Mouse (Mus musculus) brain, embryonic 18.5 days (tissue): ENCODE results near the gene Myd88.
A peak's percentile ranks its signal among the peaks of the same experiment; 100 is the strongest.
"Not testable (repeated sequence)": the region's sequence is repeated elsewhere in the genome, so short reads cannot be mapped to it uniquely, and the experiment has no call there.

ENCODE experiments used
- DNase-seq: peaks from one replicate; pipeline ENCODE4 v3.0.0-alpha.2; 2012; ENCODE audit warnings: low read depth, low spot score

The Myd88 gene

DNA sequence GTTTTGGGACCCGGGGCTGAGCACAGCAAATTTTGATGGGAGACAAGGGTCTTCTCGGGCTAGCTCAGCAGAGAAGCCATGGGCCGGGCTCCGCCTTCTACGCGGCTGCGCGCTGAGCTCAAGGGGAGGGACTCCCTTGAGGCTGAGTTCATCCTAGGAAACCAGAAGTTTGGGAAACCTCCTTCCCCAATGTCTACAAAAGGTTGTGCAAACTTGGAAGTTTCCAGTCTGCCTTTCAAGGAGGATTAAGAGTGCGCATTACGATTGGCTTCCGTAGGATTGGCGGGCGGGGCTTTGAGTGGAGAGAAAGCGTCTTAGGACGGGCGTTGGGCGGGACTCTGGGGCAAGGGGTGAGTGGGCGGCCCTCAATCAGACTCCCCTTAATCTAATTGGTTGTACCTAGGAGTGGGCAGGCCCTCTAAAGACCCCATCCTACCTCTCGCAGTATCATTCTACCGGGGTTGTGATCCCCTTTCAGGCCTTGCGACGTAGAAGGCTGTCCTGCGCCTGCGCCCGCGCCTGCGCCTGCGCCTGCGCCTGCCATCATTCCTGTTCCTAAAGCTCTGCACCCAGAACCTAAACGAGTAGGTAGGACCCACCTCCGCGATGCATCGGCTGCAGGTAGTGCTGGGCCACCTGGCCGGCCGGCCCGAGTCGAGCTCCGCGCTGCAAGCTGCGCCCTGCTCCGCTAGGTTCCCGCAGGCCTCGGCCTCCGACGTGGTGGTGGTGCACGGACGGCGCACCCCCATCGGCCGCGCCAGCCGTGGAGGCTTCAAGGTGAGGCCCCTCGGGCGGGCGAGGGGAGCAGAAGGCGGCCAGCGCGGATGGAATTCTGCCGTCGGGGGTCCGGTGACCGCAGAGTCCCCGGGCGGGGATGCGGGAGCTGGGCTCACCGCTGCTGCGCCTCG, at the start of gene Myd88:
TSS of gene Myd88 (minus strand) at position 503 of the 908 bp plus-strand sequence.
- peak; percentile 95 for DNase-seq

DNA sequence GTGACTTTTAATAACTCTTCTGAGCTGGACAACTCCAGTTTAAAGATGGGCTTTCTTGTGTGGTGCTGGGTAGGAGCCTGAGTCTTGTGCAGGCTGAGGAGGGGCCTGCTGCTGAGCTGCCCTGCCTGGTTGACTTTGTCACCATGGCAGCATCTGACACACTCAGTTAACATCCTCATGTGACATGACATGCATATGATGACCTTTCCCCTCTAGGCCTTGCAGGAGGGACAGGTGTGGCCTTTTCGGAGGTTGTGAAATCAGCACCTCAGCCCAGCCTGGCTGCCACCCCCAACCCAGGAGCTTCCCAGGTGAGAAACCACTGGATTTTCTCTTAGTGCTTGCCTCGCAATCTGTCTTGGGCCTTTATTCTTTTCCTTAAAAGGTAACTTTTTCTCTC, 49.0 kb upstream of the Myd88 start:
- no peak for DNase-seq

- no peak for DNase-seq
Measured at GRCm38 (mm10) chr9:119388956-119389355, 47.7 kb upstream of the Myd88 start.

DNA sequence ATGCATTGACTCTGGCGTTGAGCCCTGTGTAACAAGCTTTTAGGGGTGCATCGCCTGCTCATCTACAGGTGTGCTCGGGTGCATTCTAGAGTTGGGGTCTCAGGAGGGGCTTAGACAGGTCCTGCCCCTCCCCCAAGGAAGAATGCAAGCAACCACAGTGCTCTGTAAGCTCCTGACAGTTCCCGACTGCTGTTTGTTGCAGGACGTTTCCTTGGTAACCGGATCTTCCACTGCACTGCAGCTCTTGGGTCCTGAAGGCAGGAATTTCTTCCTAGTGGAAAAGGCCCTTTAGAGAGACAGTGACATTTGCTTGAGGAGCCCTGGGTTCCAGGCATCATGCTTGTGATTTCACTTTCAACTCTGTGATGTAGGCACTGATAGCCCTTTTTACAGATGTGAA, 41.4 kb upstream of the Myd88 start:
- no peak for DNase-seq

GRCm38 (mm10) chr9:119378231-119378630, 37.0 kb upstream of the Myd88 start:
- DNase-seq = no peak

GRCm38 (mm10) chr9:119375556-119375955, 34.3 kb upstream of the Myd88 start:
- no peak for DNase-seq

GRCm38 (mm10) chr9:119375008-119375407, 33.8 kb upstream of the Myd88 start:
- no peak for DNase-seq

DNA sequence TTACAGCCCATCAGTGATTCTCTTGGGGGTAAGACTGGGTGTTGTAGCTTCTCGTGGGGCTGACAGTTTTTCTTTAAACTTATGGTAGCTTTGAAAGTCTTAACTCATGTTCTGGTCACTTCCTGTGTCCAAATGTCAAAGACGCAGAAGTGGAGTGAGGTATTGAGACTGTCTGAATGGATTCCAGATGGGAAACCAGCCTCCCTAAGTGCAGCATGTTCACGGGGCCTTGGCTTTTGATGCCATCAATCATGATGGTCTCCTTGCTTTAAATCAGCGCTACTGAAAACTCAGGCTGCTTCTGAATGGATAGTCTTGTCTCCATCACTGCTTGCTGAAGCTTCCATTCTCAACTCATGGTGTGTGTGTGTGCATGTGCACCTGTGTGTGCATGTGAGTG, 30.0 kb upstream of the Myd88 start:
- DNase-seq = no peak

DNA sequence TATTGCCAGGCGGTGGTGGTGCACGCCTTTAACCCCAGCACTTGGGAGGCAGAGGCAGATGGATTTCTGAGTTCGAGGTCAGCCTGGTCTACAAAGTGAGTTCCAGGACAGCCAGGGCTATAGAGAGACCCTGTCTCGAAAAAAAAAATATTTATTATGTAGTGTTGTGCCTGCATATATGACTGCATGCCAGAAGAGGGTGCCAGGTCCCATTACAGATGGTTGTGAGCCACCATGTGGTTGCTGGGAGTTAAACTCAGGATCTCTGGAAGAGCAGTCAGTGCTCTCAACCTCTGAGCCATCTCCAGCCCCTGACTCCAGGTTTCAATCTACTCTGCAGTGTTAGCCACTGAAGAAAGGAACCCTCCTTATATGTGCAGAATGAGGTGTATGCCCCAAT, 29.6 kb upstream of the Myd88 start:
- not testable (repeated sequence) for DNase-seq

DNA sequence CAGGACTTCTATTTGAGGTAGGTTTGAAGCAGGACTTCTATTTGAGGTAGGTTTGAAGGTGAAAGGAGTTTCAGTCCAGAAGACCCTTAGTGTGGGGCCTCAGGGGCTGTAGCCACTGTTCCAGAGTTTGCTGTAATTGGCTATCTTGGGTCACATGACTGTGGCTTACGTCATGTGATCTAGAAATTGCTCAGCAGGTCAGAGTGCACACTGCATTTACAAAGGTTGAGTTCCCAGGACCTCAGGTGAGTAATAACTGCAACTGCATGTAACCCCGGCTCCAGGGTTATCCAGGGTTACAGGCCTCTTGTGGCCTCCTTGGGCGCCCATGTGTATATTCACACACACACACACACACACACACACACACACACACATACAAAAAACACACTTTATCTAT, 27.2 kb upstream of the Myd88 start:
- no peak for DNase-seq

DNA sequence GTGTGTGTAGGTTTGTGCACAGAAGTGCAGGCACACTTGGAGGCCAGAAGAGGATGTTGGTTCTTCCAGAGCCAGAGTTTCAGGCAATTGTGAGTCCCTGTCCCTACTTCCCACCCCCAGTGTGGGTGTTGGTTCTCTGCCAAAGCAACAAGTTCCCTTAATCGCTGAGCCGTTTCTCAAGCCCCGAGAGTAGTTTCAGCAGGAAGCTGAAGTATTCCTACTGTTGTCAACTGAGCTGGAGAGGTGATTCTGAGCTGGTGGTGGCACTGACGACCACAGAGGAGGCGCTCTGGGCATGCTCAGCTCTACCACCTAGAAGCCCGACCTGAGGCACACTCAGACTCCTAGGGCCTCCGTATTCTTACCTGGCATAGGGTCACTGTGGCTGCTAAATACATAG, 24.1 kb upstream of the Myd88 start, which contains the start of gene Slc22a14:
TSS of gene Slc22a14 (minus strand) at position 270 of the 400 bp plus-strand sequence.
- no peak for DNase-seq

DNA sequence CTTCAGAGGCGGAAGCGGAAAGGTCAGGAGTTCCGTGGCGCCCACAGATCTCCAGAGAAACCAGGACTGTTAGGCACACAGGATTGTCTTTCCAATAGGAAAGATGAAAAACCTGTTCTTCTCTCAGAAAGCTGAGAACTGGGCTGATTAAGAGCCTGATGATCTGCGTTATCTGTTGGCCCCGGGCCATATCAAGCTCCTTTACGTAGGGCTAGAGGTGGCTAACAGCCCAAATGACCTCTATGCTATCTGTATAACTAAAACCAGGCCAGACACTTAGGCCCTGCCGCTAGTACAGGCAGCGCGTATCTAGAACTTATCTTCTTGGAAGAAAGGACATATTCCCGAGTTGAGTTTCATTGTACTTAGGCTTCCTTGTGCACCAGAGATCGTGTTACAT, 22.0 kb upstream of the Myd88 start:
- DNase-seq = no peak

DNA sequence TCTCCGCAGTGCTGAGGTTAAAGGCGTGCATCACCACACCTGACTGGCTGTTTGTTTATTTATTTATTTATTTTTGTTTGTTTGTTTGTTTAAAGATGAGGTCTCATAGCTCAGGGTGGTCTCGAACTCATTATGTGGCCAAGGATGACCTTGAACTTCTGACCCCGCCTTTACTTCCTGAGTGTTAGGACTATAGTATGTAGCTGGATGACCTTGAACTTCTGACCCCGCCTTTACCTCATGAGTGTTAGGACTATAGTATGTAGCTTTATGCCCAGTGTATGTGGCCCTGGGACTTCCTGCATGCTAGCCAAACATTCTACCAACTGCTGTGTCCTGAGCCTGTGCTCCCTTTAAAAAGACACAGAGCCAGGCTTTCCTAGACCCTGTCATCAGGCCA, 20.2 kb upstream of the Myd88 start:
- DNase-seq = no peak

DNA sequence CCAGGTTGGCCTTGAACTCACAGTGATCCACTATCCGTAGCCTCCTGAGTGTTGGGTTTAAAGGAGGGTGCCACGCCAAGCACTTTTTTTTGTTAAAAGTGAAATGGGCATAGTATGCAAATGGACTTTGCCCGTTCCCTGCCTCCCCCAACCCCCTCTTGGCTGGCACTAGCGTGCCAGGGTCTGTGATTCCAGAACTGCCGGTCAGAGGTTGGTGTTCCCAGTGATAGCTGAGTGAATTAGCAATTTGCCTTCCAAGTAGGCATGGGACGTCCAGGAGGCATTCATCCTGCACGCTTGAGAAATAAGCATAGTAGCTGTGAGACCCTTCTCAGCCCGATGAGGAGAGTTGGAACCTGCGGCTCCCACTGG, 16.8 kb upstream of the Myd88 start:
- DNase-seq = no peak

- DNase-seq = peak; percentile 42
Measured at GRCm38 (mm10) chr9:119357331-119358057, 16.3 kb upstream of the Myd88 start, which contains the start of gene Xylb. Xylb (plus strand) TSS chr9:119357381.

DNA sequence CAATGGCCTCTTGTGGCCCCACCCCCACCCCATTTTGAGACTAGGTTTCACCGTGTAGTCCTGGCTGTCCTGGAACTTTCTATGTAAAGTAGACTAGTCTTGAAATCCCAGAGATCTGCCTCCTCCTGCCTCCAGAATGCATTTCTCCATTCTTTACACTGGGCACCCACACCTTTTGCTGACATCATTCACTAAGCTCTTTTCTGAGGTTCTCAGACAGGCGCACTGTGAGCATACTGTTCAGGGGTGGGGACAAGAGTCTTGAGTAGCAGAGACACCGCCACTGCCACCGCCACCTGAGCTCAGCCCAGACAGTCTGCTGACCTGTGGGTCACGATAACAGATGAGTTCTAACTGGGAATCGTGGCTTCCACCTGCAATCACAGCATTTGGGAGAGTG, 14.7 kb upstream of the Myd88 start:
- no peak for DNase-seq

- no peak for DNase-seq
Measured at GRCm38 (mm10) chr9:119353926-119354325, 12.7 kb upstream of the Myd88 start.

DNA sequence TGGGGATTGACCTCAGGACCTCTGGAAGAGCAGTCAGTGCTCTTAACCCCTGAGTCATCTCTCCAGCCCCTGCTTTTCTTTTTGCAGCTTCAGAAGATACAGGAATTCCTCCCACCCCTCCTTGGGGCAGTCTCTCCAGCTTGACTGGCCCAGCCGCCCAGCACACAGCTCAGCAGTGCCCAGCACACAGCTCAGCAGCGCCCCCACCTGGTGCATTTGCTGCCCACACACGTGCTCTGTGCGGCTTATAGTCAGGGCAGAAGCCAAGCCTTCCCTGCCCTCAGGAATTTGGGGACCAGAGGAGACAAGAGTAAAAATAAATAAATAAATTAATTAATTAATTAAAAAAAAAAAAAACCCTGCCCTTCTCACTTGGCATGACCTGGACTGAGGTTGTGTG, 10.8 kb upstream of the Myd88 start:
- DNase-seq = no peak

GRCm38 (mm10) chr9:119350947-119351705, 9.9 kb upstream of the Myd88 start:
- no peak for DNase-seq

DNA sequence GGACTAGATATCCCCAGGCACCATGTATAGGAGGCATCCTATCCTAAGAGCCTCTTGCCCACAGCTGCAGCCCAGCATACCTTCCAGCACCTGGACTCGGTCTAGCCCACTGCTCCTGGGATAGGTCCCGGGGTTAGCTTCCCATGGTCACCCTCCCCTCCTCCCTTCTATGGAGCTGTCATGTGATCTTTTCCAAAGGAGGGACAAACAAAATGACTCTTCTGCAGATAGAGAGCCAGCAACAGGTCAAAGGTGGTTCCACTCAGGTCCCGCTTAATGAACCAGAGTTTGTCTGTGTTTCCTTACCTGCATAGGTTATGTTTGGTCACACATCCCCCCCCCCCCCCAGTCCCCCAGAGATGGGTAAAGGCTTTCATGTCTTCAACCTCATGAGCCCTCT, 9.3 kb upstream of the Myd88 start:
- DNase-seq = no peak

DNA sequence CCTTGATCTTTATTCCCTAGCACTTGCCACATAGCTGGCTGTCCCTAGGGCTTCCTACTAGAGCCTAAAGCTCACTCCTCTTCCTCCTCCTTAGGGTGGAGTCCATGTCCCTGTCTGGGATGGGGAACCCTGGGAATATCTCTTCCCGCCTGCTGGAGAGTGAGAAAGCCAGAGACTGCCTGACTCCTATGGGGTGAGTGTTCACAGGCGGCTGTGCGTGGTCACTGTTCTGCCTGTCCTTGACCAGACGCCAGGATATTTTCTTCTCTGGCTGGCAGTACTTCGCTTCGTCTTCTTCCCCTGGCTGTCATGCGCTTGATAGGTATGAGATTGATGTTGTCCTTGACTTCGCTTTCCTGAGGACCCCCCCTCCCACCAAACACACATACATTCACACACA, 5.2 kb upstream of the Myd88 start:
- no peak for DNase-seq

DNA sequence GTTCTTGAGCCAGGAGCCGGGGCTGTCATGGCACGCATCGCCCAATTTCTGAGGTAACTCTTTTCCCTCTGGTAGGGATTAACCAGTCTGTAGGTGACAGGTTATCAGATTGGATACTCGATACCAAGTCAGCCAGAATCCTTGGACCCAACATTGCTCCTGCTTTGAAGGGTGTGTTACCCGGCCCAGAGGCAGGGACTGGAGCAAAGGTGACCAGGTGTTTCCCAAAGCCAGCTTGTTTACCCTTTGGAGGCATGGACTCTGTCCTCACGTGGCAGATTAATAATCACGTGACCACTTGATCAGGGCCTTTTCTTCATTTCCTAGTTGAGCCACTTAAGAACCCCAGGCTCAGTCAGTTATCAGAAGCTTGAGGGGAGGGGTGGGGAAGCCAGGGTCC, 1.5 kb upstream of the Myd88 start:
- no peak for DNase-seq
